Mouse (Mus musculus) CD4-positive helper T cell, adult 2 months (primary cell): Measurements from ENCODE around the gene Rps6kl1.

ENCODE experiments used
- DNase-seq: peaks from one replicate; pipeline ENCODE4 v3.0.0-alpha.2; 2012; ENCODE audit warnings: low read depth, missing footprints, low spot score

Rps6kl1 gene

GRCm38 (mm10) chr12:85151002-85151774 is at the start of gene Rps6kl1:
Gene Rps6kl1 (minus strand): TSS chr12:85151264.
- DNase-seq: peak; percentile 78

GRCm38 (mm10) chr12:85199954-85200353 is 48.9 kb upstream of the Rps6kl1 start:
- no peak for DNase-seq

- no peak for DNase-seq
Measured at GRCm38 (mm10) chr12:85197936-85198335, 46.9 kb upstream of the Rps6kl1 start.

GRCm38 (mm10) chr12:85197371-85197770 is 46.3 kb upstream of the Rps6kl1 start:
- no peak for DNase-seq

- DNase-seq: no peak
Measured at GRCm38 (mm10) chr12:85196191-85196590, 45.1 kb upstream of the Rps6kl1 start.

- DNase-seq: no peak
Measured at GRCm38 (mm10) chr12:85195086-85195485, 44.0 kb upstream of the Rps6kl1 start.

- no peak for DNase-seq
Measured at GRCm38 (mm10) chr12:85194623-85195018, 43.6 kb upstream of the Rps6kl1 start.

- DNase-seq: no peak
Measured at GRCm38 (mm10) chr12:85193923-85194622, 43.0 kb upstream of the Rps6kl1 start.

GRCm38 (mm10) chr12:85193146-85193545 is 42.1 kb upstream of the Rps6kl1 start:
- no peak for DNase-seq

GRCm38 (mm10) chr12:85192461-85193108 is 41.5 kb upstream of the Rps6kl1 start:
- no peak for DNase-seq

- no peak for DNase-seq
Measured at GRCm38 (mm10) chr12:85190290-85190689, 39.2 kb upstream of the Rps6kl1 start.

- no peak for DNase-seq
Measured at GRCm38 (mm10) chr12:85186361-85186760, 35.3 kb upstream of the Rps6kl1 start.

- no peak for DNase-seq
Measured at GRCm38 (mm10) chr12:85185810-85186209, 34.7 kb upstream of the Rps6kl1 start.

GRCm38 (mm10) chr12:85184118-85184517 is 33.1 kb upstream of the Rps6kl1 start:
- no peak for DNase-seq

- DNase-seq: no peak
Measured at GRCm38 (mm10) chr12:85182898-85183297, 31.8 kb upstream of the Rps6kl1 start.

GRCm38 (mm10) chr12:85182345-85182643 is 31.2 kb upstream of the Rps6kl1 start:
- no peak for DNase-seq

- DNase-seq: no peak
Measured at GRCm38 (mm10) chr12:85181475-85182344, 30.6 kb upstream of the Rps6kl1 start.

- no peak for DNase-seq
Measured at GRCm38 (mm10) chr12:85178294-85178693, 27.2 kb upstream of the Rps6kl1 start.

GRCm38 (mm10) chr12:85177740-85178239 is 26.7 kb upstream of the Rps6kl1 start, which contains the start of gene Pgf:
Gene Pgf (minus strand): TSS chr12:85177790.
- DNase-seq: no peak

GRCm38 (mm10) chr12:85176846-85177523 is 25.9 kb upstream of the Rps6kl1 start:
- DNase-seq: peak; percentile 65
